Mouse (Mus musculus): ENCODE measurements around the gene Tmem110. TPM values are rescaled to one million over a fixed set of nuclear protein-coding genes. Genes with fewer than 3 reads are reported as not detected.

Tmem110 gene
- polyA plus RNA-seq, 1 experiment from 2014 or later, result 13.2 TPM

DNA sequence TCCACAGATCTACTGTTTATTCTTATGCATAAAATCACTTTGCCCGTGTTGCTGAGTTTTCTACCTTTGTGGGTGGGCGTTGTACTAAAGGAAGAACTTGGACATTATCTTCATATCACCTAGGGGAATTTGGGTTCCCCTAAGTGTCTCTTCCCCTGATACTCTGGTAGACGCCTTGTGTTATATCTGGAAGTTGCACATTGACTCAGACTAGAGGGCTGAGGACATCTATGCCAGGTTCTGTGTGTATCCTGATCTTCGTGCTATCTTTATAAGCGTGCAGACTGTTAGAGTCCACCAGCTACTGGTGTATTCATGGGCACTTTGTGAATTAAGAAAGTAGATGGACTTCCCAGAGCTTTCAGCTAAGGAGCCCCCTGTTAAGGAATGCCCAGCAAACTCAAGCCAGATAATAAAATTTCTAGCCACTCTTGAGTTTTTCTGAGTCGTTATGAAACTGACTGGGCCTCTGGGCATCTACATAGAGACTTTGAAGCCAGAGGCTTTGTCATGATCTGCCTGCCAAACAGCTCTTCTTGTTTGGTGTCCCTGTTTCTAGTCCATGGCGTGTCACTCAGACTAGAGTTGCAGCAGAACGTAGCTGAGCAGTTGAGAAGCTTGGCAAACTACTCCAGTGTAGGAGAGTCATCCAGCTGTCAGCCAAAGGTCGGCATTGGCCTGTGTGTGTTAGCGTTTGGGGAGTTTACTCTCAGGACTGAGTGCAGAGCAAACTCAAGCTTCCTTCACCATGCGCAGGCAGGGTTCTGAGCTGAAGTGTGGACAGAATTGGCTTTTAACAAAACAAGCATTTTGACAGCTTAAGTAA is 3.5 kb downstream of the Tmem110 start:
- no peaks in the 10 kb centered on the region for H3K27me3 ChIP-seq
- ATAC-seq, result no peak
- no peak overlapping the region for H3K27ac ChIP-seq
- no peak overlapping the region for H3K4me3 ChIP-seq
- no peak overlapping the region for H3K9ac ChIP-seq
- no peaks in the 10 kb centered on the region for H3K36me3 ChIP-seq (ENCODE audit: poor library complexity, severe bottlenecking)
- no peaks in the 10 kb centered on the region for H3K9me3 ChIP-seq (replicated peaks)
- 87% methylated on average over 11 of the region's 11 CpGs for WGBS
- H3K4me2 ChIP-seq, result no peak overlapping the region
- H3K4me1 ChIP-seq, result peaks cover 18% of the 10 kb centered on the region

DNA sequence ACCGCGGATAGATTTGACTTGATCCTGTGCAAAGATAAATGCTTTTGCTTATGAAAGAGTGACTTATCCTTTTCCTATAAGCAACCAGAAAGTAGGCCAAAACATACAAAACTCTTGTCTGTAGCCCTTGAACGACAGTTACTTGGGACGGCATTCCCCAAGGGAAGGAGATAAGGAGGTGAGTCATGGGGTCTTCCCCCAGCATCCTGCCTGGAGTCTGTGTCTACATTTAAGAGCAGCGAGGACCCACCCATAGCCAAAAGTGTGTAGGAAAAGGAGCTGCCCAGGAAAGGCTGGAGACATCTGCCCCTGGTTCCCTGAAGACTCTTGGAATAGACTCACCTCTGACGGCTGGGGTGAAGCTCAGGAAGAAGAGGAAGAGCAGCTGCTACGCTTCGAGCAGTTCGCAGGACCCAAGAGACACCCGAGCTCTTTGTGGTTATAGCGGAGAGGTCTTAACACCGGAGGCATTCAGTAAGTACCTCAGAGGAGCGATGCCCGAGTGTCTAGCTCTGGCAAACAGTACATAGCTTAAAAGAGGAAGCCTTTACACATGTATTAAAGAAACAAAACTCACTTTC is 12.1 kb downstream of the Tmem110 start:
- 96% methylated on average over 14 of the region's 14 CpGs for WGBS
- H3K27me3 ChIP-seq, result no peaks in the 10 kb centered on the region
- no peaks in the 10 kb centered on the region for H3K4me1 ChIP-seq
- H3K4me3 ChIP-seq, result no peak overlapping the region
- no peak for ATAC-seq
- peaks cover 20% of the 10 kb centered on the region for H3K36me3 ChIP-seq (ENCODE audit: poor library complexity, severe bottlenecking)
- H3K4me2 ChIP-seq, result no peak overlapping the region
- no peaks in the 10 kb centered on the region for H3K9me3 ChIP-seq (replicated peaks)
- H3K27ac ChIP-seq, result no peak overlapping the region
- no peak overlapping the region for H3K9ac ChIP-seq

DNA sequence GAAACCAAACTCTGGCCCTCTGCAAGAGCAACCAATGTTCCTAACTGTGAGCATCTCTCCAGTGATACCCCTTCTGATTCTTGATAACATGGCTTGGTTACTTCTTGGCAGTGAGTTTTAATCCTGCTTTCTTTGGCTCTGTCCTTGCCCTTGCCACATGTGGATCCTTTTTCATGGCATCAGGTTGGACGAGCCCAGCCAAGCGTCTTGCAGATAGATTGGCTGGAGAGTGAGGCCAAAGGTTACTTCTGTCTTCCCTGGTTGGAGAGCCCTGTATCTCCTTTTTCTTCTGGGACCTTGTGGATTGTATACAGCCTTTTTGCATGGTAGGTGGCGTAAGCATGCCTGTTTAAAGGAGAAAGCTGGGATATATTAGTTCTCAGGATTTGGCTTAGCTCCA is 18.3 kb downstream of the Tmem110 start:
- Histone ChIP-seq H3K9me3 (replicated peaks) (no peaks in the 10 kb centered on the region), H3K9ac (no peak overlapping the region), H3K4me2 (no peak overlapping the region), H3K36me3 (ENCODE audit: poor library complexity, severe bottlenecking) (peaks cover 7% of the 10 kb centered on the region; the same call in 1 of the 2 replicates), H3K4me1 (no peaks in the 10 kb centered on the region), H3K4me3 (no peak overlapping the region), H3K27ac (no peak overlapping the region), H3K27me3 (no peaks in the 10 kb centered on the region)
- 90% methylated on average over 3 of the region's 3 CpGs for WGBS
- ATAC-seq, result no peak

DNA sequence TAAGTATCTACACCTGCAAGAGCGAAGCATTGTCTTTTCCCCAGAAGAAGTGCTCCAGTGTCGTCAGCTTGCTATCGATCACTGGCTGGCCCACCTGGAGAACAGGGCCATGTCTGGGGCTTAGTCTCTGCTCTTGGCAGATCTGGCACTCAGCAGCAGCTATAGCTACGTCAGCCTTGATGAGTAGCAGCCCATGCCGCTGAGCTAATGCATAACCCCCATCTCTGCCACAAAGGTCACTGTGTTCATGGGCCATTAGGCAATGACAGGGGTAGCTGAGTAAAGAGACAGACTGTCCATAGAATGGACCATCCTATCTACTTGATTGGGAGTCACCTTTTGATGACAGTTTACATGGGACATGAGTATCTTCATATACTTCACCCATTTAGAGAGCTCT is 25.1 kb downstream of the Tmem110 start:
- 92% methylated on average over 5 of the region's 5 CpGs for WGBS
- no peak overlapping the region for H3K4me2 ChIP-seq
- ATAC-seq, result no peak
- H3K36me3 ChIP-seq (ENCODE audit: poor library complexity, severe bottlenecking), result peaks cover 4% of the 10 kb centered on the region; the same call in 1 of the 2 replicates
- H3K27me3 ChIP-seq, result no peaks in the 10 kb centered on the region
- no peaks in the 10 kb centered on the region for H3K9me3 ChIP-seq (replicated peaks)
- H3K27ac ChIP-seq, result no peak overlapping the region
- H3K4me1 ChIP-seq, result no peaks in the 10 kb centered on the region
- no peak overlapping the region for H3K9ac ChIP-seq
- H3K4me3 ChIP-seq, result no peak overlapping the region

DNA sequence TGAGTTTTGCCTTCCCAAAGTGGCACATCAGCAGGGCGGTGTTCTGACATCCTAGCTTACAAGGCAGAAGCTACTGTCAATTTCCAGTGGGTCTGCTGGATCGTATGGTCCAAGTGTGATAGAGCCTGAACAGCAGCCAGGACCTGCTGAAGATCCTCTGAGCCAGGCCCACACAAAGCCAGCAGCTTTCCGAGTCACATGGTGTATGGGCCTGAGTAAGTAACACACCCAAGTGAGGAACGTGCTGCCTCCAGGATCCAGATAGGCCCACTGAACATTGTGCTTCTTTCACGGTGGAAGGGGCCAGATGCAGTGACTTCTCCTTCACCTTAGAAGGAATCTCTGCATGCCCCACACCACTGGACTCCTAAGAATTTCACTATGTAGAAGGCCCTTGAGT is 26.9 kb downstream of the Tmem110 start:
- no peak overlapping the region for H3K4me3 ChIP-seq
- no peaks in the 10 kb centered on the region for H3K9me3 ChIP-seq (replicated peaks)
- peaks cover 4% of the 10 kb centered on the region; the same call in 1 of the 2 replicates for H3K36me3 ChIP-seq (ENCODE audit: poor library complexity, severe bottlenecking)
- H3K4me1 ChIP-seq, result no peaks in the 10 kb centered on the region
- no peak overlapping the region for H3K27ac ChIP-seq
- WGBS, result 96% methylated on average over 5 of the region's 5 CpGs
- ATAC-seq, result no peak
- H3K27me3 ChIP-seq, result no peaks in the 10 kb centered on the region
- H3K4me2 ChIP-seq, result no peak overlapping the region
- H3K9ac ChIP-seq, result no peak overlapping the region

DNA sequence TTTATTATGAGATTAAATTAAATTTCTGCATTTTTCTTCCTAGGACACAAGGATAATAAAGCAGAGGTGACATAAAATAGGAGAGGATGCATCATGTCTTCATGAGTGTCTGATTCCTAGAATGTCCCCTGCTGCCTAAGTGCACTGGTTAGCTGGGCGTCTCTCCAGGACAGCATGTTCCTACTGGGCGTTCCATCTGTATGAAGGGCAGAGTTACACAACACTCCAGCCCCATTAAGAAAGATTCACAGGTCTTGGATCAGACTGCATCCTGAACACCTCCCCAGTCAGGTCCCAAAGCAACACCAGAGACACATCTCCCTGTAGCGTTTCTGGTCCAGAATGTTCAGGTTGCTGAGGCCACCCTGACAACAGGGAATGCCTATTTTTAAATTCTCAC is 29.9 kb downstream of the Tmem110 start:
- Histone ChIP-seq H3K27ac (no peak overlapping the region), H3K27me3 (no peaks in the 10 kb centered on the region), H3K36me3 (ENCODE audit: poor library complexity, severe bottlenecking) (peaks cover 4% of the 10 kb centered on the region; the same call in 1 of the 2 replicates), H3K4me3 (no peak overlapping the region), H3K4me1 (no peaks in the 10 kb centered on the region), H3K9ac (no peak overlapping the region), H3K9me3 (replicated peaks) (no peaks in the 10 kb centered on the region), H3K4me2 (no peak overlapping the region)
- WGBS, result 92% methylated on average over 3 of the region's 3 CpGs
- no peak for ATAC-seq

DNA sequence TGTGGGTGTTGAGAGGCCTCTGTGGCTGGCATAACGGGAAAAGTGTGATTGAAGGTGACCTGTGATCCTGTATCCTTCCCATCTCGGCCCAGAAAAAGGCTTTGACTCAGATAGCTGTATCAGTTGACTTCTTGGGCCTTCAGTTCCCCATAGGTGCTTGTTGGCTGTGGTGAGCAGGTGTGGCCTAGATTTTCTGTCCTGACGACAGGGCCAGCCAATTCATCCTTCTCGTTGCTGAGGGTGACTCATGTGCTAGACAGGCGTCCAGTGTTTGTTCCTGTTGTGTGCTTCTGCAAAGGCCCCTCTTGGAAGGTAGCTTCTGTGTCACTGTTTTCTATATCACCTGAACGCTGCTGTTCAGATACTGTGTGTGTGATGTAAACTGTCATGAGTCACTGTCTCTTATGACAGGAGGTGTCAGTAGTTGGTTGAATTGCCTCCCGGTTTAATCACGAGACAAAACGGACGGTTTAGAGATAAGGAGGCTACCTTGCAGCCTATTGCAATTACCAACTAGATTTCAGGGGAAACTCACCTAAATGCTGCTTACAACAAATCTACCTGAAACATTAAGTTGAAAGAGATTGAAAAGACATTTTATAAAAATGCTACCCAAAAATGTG is 31.6 kb downstream of the Tmem110 start:
- Histone ChIP-seq H3K9ac (no peak overlapping the region), H3K4me2 (no peak overlapping the region), H3K4me3 (no peak overlapping the region), H3K36me3 (ENCODE audit: poor library complexity, severe bottlenecking) (no peaks in the 10 kb centered on the region), H3K9me3 (replicated peaks) (no peaks in the 10 kb centered on the region), H3K4me1 (no peaks in the 10 kb centered on the region), H3K27me3 (no peaks in the 10 kb centered on the region), H3K27ac (no peak overlapping the region)
- no peak for ATAC-seq
- WGBS, result 88% methylated on average over 10 of the region's 10 CpGs

DNA sequence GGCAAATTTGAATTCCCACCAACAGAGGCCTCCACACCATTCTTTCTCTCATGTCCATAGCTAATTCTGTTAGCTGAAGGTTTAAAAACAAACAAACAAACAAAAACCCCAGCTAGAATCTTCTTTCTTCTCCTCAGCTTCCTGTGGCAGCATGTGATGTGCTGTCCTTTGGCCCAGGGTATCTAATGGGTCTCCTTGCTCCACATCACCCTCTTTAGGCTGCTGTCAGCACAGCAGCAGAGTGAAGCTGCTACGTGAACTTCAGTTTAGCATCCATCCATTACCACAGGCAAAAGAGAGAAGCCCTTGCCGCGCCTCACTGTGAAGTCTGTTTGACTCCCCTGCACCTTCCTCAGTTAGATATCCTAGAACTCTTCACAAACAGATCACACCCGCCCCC is 32.6 kb downstream of the Tmem110 start:
- 80% methylated on average over 4 of the region's 4 CpGs for WGBS
- H3K4me1 ChIP-seq, result no peaks in the 10 kb centered on the region

DNA sequence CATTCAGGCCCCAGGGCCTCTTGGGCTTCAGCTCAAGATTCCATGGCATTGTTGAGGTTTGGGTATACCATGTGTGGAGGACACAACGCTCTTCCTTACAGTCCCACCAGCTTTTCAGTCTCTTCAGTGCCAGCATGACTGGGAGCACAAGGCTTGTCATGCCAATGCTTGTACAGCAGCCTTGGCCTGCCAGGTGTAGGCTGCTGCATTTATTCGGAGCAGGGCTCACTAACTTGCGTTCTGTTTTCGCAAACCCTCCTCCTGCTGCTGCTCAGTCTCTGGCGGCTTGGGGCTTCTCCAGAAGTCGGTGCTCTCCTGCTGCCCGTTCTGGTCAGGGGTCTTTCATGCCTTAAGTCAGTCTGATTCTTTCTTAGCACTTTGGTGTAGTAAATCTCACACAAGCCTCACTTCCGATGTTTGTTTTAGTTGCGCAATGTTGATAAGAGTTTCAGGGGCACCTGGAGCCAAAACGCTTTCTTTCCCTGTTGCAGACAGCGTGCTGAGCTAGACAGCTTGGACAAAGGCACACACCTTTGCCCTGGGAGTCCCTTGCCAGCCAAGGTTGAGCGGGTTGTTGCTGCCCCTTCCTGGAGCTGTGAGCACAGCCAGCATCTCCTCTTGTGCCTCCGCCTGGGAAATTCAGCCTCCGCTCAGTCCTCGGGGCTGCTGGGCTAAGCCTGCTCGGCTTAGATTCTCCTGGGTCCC is 36.2 kb downstream of the Tmem110 start:
- Histone ChIP-seq H3K27me3 (no peaks in the 10 kb centered on the region), H3K4me1 (no peaks in the 10 kb centered on the region), H3K4me2 (no peak overlapping the region), H3K9me3 (replicated peaks) (no peaks in the 10 kb centered on the region), H3K27ac (no peak overlapping the region), H3K36me3 (ENCODE audit: poor library complexity, severe bottlenecking) (peaks cover 13% of the 10 kb centered on the region; the same call in 1 of the 2 replicates), H3K9ac (no peak overlapping the region), H3K4me3 (no peak overlapping the region)
- WGBS, result 84% methylated on average over 16 of the region's 16 CpGs
- ATAC-seq, result no peak

More for the DNA sequence above, 32.6 kb downstream of the Tmem110 start:
- H3K27me3 ChIP-seq, result no peaks in the 10 kb centered on the region
- no peak overlapping the region for H3K4me2 ChIP-seq
- H3K36me3 ChIP-seq (ENCODE audit: poor library complexity, severe bottlenecking), result no peaks in the 10 kb centered on the region
- no peak overlapping the region for H3K9ac ChIP-seq
- H3K9me3 ChIP-seq (replicated peaks), result no peaks in the 10 kb centered on the region
- ATAC-seq, result no peak
- no peak overlapping the region for H3K27ac ChIP-seq
- no peak overlapping the region for H3K4me3 ChIP-seq

DNA sequence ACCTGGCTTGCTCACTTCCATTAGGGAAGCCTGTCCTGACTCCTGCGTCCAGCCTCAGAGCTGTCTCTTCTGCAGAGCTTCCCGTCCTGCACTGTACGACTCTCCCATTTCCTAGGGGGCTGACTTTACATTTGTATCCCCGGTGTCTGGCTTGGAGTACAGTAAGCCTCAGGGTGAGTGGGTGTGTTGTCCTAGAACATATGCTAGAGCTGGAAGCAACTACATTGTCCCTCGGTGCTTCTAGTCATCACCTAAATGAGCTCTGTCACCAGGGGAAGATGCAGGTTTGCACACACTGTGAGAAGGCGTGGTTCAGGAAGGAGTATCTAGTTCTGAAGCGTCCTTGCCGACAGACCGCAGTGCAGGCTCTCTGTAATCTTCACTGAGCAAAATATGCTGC is 37.0 kb downstream of the Tmem110 start:
- 93% methylated on average over 9 of the region's 9 CpGs for WGBS
- no peaks in the 10 kb centered on the region for H3K4me1 ChIP-seq
- no peak overlapping the region for H3K4me3 ChIP-seq

DNA sequence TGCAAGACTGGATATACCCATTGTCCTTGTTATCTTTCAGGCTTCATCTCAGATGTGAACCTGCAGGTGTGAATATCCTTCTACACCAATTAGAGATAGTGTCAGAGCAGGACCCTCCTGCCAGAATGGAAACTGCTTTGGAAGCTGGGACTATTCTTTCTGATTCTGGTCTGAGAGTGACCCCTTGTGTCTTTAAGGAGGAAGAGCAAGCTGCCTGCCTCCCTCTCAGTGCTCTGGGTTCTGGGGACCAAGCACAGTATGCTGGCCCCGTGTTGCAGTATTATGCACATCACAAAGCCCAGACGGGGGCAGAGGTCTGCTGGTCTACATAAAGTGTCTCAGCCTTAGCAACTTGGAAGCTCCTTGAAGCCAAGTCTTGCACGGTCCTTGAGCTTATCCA is 39.9 kb downstream of the Tmem110 start:
- Histone ChIP-seq H3K9ac (no peak overlapping the region), H3K4me2 (no peak overlapping the region), H3K27ac (no peak overlapping the region), H3K27me3 (no peaks in the 10 kb centered on the region), H3K9me3 (replicated peaks) (no peaks in the 10 kb centered on the region), H3K4me1 (no peaks in the 10 kb centered on the region), H3K36me3 (ENCODE audit: poor library complexity, severe bottlenecking) (peaks cover 22% of the 10 kb centered on the region; the same call in 1 of the 2 replicates), H3K4me3 (no peak overlapping the region)
- no peak for ATAC-seq
- 60% methylated on average over 3 of the region's 3 CpGs for WGBS

More for the DNA sequence above, 37.0 kb downstream of the Tmem110 start:
- Histone ChIP-seq H3K9me3 (replicated peaks) (no peaks in the 10 kb centered on the region), H3K4me2 (no peak overlapping the region), H3K27me3 (no peaks in the 10 kb centered on the region), H3K27ac (no peak overlapping the region), H3K36me3 (ENCODE audit: poor library complexity, severe bottlenecking) (peaks cover 16% of the 10 kb centered on the region; the same call in 1 of the 2 replicates), H3K9ac (no peak overlapping the region)
- ATAC-seq, result no peak

DNA sequence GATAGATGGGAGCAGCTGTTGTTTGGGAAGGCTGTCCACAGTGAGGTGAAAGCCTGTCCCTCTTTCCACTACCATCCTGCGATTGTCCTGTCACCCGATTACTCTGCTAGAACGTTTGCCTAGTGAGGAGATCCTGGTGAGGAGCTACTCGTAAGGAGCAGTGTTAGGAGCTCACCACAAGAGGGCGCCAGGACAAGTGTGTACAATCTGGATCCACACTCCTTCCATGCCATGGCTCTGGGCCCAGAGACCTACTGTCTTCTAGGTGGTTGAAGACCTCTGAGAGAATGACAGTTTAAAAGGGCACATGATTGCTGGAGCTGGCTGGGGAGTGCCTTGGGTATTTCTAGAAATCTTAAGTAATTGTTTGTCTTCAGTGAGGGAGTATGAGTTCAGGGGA is 41.7 kb downstream of the Tmem110 start:
- Histone ChIP-seq H3K27me3 (no peaks in the 10 kb centered on the region), H3K4me1 (no peaks in the 10 kb centered on the region), H3K9me3 (replicated peaks) (no peaks in the 10 kb centered on the region), H3K27ac (no peak overlapping the region), H3K9ac (no peak overlapping the region), H3K4me2 (no peak overlapping the region), H3K4me3 (no peak overlapping the region), H3K36me3 (ENCODE audit: poor library complexity, severe bottlenecking) (peaks cover 31% of the 10 kb centered on the region; the same call in 1 of the 2 replicates)
- WGBS, result 32% methylated on average over 5 of the region's 5 CpGs
- no peak for ATAC-seq
